Mouse (Mus musculus) central nervous system, embryonic 18 days (tissue): ENCODE data around the gene Eif3k. TPM values are rescaled to one million over a fixed set of nuclear protein-coding genes. Genes with fewer than 3 reads are reported as not detected.

Source experiments
- polyA plus RNA-seq: library from polyadenylated mRNA; depleted of rRNA; stranded (reverse); fragments of >200 nt; gene quantifications from 2 replicates; pipeline ENCODE4 v1.2.3, GENCODE M21; 2012; rRNA removed

Eif3k gene
- polyA plus RNA-seq, result 377 and 381 TPM in 2 replicates

DNA sequence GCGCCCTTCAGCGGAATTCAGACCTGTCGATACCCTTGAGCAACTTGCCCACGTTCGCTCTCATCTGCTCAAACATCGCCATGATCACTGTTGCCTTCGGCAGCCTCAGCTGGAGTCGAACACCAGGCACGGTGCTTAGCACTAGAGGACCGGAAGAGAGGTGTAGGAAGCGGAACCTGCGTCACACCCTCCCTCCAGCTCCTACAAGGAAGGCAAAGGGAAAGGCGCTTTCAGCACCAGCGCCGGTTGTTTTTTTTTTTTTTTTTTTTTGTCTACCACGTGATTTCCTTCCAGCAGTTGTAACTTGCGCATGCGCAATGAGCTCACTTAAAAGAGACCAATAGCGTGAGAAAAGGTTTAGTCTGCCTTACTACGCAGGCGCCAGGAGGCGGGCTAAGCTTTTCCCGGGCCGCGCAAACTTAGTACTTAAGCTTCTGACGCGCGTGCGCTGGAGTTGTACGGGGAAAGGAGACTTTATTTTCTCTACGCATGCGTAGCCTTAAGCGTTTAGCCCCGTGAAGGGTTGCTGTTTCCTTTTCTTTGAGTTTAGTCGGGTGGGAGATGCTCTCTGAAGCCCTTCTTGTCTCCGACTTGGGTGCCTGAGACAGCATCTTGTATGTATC, at the start of gene Eif3k, which contains the start of gene Map4k1:
Eif3k (minus strand) TSS at position 214 of the 623 bp plus-strand sequence.
Map4k1 (plus strand) TSS at position 400 of the 623 bp plus-strand sequence.

DNA sequence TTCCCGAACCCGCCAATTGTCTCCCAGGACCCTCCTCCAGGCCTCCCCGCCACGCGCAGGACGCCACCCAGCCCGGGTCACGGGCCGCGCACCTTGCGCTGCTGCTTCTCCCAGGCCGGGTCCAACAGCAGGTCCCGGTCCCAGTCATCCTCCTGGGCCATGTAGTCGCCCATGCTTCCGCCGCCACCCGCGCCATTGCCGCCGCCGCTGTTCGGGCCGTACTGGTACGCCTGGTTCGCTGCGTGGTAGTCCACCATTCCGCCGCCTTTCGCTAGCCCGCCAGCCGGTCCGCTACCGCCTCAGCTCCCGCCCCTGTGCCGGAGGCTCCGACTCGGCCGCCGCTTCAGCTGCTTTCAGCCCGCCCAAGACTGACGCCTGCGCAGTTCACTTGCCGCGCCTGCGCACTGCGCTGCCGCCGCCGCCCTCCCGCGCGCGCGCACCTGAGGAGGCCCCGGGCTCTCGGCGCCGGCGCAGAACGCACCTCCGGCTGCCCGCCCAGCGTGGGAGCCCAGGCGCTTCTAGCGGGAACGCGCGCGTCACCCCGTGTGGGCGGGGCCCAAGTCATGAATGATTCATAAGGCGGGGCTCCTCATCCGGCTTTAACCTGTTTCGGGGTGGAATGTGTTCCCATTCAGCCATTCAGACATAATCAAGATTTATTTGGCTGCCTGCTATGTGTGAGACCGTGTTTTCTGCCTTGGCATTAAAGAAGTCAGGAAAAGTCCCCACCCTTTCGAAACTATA, 19.6 kb downstream of the Eif3k start, which contains the start of gene Actn4:
Actn4 (minus strand) TSS at position 414 of the 744 bp plus-strand sequence.

Other genes starting within 250 kb of the Eif3k start
- gene Mrps12, start 240.0 kb downstream of the Eif3k start, polyA plus RNA-seq, result 71.4 and 74.9 TPM in 2 replicates
- gene Sars2, start 239.9 kb downstream of the Eif3k start, polyA plus RNA-seq, result 15.9 and 16.3 TPM in 2 replicates
- 0.39 and 0.56 TPM in 2 replicates for gene Ccer2, start 225.7 kb downstream of the Eif3k start, polyA plus RNA-seq
- 128 and 133 TPM in 2 replicates for gene Sirt2, start 215.1 kb downstream of the Eif3k start, polyA plus RNA-seq
- 26.6 and 29.6 TPM in 2 replicates for gene Nfkbib, start 214.4 kb downstream of the Eif3k start, polyA plus RNA-seq
- 0.55 and 0.62 TPM in 2 replicates for gene Rinl, start 192.9 kb downstream of the Eif3k start, polyA plus RNA-seq
- 372 and 379 TPM in 2 replicates for gene Hnrnpl, start 173.3 kb downstream of the Eif3k start, polyA plus RNA-seq
- 98.9 and 107 TPM in 2 replicates for gene Ech1, start 156.6 kb downstream of the Eif3k start, polyA plus RNA-seq
- 9.5 and 10.9 TPM in 2 replicates for gene Lgals4, start 148.0 kb downstream of the Eif3k start, polyA plus RNA-seq
- gene Lgals7, start 118.0 kb downstream of the Eif3k start, polyA plus RNA-seq, result 11.6 and 16.4 TPM in 2 replicates
- gene Capn12, start 100.4 kb downstream of the Eif3k start, polyA plus RNA-seq, result 0.22 and 0.25 TPM in 2 replicates
- gene Actn4, start 19.5 kb downstream of the Eif3k start, polyA plus RNA-seq, result 120 and 134 TPM in 2 replicates
- gene Map4k1, start 186 bp upstream of the Eif3k start, polyA plus RNA-seq, result 12.9 and 14.6 TPM in 2 replicates
- gene Ryr1, start 143.3 kb upstream of the Eif3k start, polyA plus RNA-seq, result 12.3 and 12.4 TPM in 2 replicates
- gene Rasgrp4, start 153.0 kb upstream of the Eif3k start, polyA plus RNA-seq, result 3.1 and 4.0 TPM in 2 replicates
- gene Fam98c, start 174.4 kb upstream of the Eif3k start, polyA plus RNA-seq, result 27.0 and 27.4 TPM in 2 replicates
- 0.41 and 0.43 TPM in 2 replicates for gene Ggn, start 188.3 kb upstream of the Eif3k start, polyA plus RNA-seq
- gene Spred3, start 188.5 kb upstream of the Eif3k start, polyA plus RNA-seq, result 26.7 and 27.6 TPM in 2 replicates
- 245 and 257 TPM in 2 replicates for gene Psmd8, start 198.8 kb upstream of the Eif3k start, polyA plus RNA-seq
- gene Catsperg1, start 232.2 kb upstream of the Eif3k start, polyA plus RNA-seq, result 12.7 and 13.0 TPM in 2 replicates